Mouse (Mus musculus): ENCODE data around the gene Fam110a. TPM values are rescaled to one million over a fixed set of nuclear protein-coding genes. Genes with fewer than 3 reads are reported as not detected.
A peak's percentile ranks its signal among the peaks of the same experiment; 100 is the strongest.

The Fam110a gene
- polyA plus RNA-seq, 1 experiment: 8.9 TPM

DNA sequence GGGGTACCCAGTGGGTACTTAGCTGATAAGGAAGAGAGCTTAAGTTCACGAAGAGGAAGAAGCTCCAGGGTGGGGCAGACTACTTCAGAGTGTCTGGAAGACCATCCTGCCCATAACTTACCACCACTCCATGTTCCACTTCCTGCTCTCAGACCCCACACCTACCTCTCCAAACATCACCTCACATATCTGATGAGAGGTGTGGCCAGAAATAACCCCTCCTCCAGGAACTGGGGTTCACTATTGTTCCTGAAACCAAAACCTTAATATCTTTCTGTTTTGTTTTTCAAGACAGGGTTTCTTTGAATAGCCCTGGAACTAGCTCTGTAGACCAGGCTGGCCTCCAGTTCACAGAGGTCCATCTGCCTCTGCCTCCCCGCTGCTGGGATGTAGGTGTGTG lies 12.2 kb downstream of the Fam110a start:
- H3K4me3 ChIP-seq (replicated peaks; ENCODE audit: insufficient read depth, low read depth, low read length): no peak overlapping the region
- H3K27me3 ChIP-seq (ENCODE audit: control insufficient read depth, insufficient read depth, low read length): no peaks in the 10 kb centered on the region; the same call in 1 of the 2 replicates
- peaks cover 10% of the 10 kb centered on the region for H3K4me1 ChIP-seq (ENCODE audit: control insufficient read depth, insufficient read depth, low read length)
- DNase-seq: no peak
- WGBS: 67% methylated on average over 2 of the region's 2 CpGs
- TF ChIP-seq POLR2A (IDR thresholded peaks at IDR 0.05; ENCODE audit: borderline replicate concordance, insufficient read depth, low read length): no peak
- TF ChIP-seq CTCF (IDR thresholded peaks at IDR 0.05; ENCODE audit: borderline replicate concordance, insufficient read depth, low read depth, low read length): no peak
- H3K27ac ChIP-seq (ENCODE audit: insufficient read depth, low read length): no peak overlapping the region

- Histone ChIP-seq H3K27me3 (ENCODE audit: control insufficient read depth, insufficient read depth, low read length) (no peaks in the 10 kb centered on the region; the same call in 1 of the 2 replicates), H3K27ac (ENCODE audit: insufficient read depth, low read length) (no peak overlapping the region), H3K4me1 (ENCODE audit: control insufficient read depth, insufficient read depth, low read length) (peaks cover 10% of the 10 kb centered on the region), H3K4me3 (replicated peaks; ENCODE audit: insufficient read depth, low read depth, low read length) (no peak overlapping the region)
- WGBS: 45% methylated on average over 9 of the region's 9 CpGs
- no peak for DNase-seq
- TF ChIP-seq CTCF (IDR thresholded peaks at IDR 0.05; ENCODE audit: borderline replicate concordance, insufficient read depth, low read depth, low read length) (no peak), POLR2A (IDR thresholded peaks at IDR 0.05; ENCODE audit: borderline replicate concordance, insufficient read depth, low read length) (no peak)
Observed at GRCm38 (mm10) chr2:151967176-151967750, 12.8 kb downstream of the Fam110a start.

DNA sequence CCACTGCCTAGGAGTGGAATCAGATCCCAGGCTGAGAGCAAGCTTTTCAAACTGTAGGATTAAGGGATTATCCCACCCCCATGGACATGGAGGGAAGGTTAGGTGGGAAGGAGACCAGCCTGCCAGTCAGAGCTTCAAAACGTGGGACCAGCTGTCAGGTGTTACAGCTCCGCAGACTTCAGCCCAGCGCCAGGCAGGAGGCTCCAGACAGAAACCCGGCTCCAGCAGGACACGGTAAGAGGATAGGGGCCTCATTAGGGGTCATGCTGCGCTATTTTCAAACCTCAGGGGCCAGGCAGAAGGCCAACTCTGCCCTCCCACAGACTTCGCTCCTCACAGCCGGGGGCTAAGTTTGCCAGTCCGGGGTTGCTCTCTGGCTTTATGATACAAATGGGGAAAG lies 16.0 kb downstream of the Fam110a start:
- WGBS: 34% methylated on average over 9 of the region's 9 CpGs
- no peak overlapping the region for H3K27ac ChIP-seq (ENCODE audit: insufficient read depth, low read length)

GRCm38 (mm10) chr2:151963319-151963718 lies 16.7 kb downstream of the Fam110a start:
- 91% methylated on average over 5 of the region's 5 CpGs for WGBS
- TF ChIP-seq POLR2A (IDR thresholded peaks at IDR 0.05; ENCODE audit: borderline replicate concordance, insufficient read depth, low read length): no peak
- TF ChIP-seq CTCF (IDR thresholded peaks at IDR 0.05; ENCODE audit: borderline replicate concordance, insufficient read depth, low read depth, low read length): no peak
- DNase-seq: no peak
- Histone ChIP-seq H3K4me3 (replicated peaks; ENCODE audit: insufficient read depth, low read depth, low read length) (no peak overlapping the region), H3K27ac (ENCODE audit: insufficient read depth, low read length) (no peak overlapping the region), H3K4me1 (ENCODE audit: control insufficient read depth, insufficient read depth, low read length) (peaks cover 3% of the 10 kb centered on the region), H3K27me3 (ENCODE audit: control insufficient read depth, insufficient read depth, low read length) (no peaks in the 10 kb centered on the region; the same call in 1 of the 2 replicates)

More for the DNA sequence above, 16.0 kb downstream of the Fam110a start:
- no peak for DNase-seq
- Histone ChIP-seq H3K27me3 (ENCODE audit: control insufficient read depth, insufficient read depth, low read length) (no peaks in the 10 kb centered on the region; the same call in 1 of the 2 replicates), H3K4me1 (ENCODE audit: control insufficient read depth, insufficient read depth, low read length) (peaks cover 3% of the 10 kb centered on the region), H3K4me3 (replicated peaks; ENCODE audit: insufficient read depth, low read depth, low read length) (no peak overlapping the region)
- no peak for TF ChIP-seq POLR2A (IDR thresholded peaks at IDR 0.05; ENCODE audit: borderline replicate concordance, insufficient read depth, low read length)
- TF ChIP-seq CTCF (IDR thresholded peaks at IDR 0.05; ENCODE audit: borderline replicate concordance, insufficient read depth, low read depth, low read length): no peak

DNA sequence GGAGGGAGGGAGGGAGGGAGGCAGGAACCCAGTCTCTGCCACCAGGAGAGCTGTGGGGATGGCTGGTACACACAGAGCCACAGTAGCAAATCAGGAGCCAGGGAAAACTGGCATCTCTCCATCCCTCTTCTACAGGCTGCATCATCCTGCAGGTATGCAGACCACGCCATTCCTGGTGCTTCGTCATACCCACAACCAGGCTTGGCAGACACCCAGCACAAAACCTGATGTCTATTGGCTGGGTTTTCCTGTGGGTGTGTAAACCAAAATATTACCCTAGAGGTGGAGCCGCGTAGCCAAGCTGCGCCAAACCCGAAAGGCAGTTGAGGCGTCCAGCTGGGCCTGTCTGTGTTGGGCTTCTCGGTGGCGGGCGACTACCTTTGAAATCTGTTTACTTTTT lies 17.5 kb downstream of the Fam110a start:
- H3K4me3 ChIP-seq (replicated peaks; ENCODE audit: insufficient read depth, low read depth, low read length): peak overlapping the region; percentile 7
- peaks cover 3% of the 10 kb centered on the region for H3K4me1 ChIP-seq (ENCODE audit: control insufficient read depth, insufficient read depth, low read length)
- H3K27me3 ChIP-seq (ENCODE audit: control insufficient read depth, insufficient read depth, low read length): no peaks in the 10 kb centered on the region; the same call in 1 of the 2 replicates
- DNase-seq: peak; percentile 82 to 89
- H3K27ac ChIP-seq (ENCODE audit: insufficient read depth, low read length): no peak overlapping the region
- TF ChIP-seq CTCF (IDR thresholded peaks at IDR 0.05; ENCODE audit: borderline replicate concordance, insufficient read depth, low read depth, low read length): no peak
- no peak for TF ChIP-seq POLR2A (IDR thresholded peaks at IDR 0.05; ENCODE audit: borderline replicate concordance, insufficient read depth, low read length)
- WGBS: 15% methylated on average over 10 of the region's 10 CpGs

DNA sequence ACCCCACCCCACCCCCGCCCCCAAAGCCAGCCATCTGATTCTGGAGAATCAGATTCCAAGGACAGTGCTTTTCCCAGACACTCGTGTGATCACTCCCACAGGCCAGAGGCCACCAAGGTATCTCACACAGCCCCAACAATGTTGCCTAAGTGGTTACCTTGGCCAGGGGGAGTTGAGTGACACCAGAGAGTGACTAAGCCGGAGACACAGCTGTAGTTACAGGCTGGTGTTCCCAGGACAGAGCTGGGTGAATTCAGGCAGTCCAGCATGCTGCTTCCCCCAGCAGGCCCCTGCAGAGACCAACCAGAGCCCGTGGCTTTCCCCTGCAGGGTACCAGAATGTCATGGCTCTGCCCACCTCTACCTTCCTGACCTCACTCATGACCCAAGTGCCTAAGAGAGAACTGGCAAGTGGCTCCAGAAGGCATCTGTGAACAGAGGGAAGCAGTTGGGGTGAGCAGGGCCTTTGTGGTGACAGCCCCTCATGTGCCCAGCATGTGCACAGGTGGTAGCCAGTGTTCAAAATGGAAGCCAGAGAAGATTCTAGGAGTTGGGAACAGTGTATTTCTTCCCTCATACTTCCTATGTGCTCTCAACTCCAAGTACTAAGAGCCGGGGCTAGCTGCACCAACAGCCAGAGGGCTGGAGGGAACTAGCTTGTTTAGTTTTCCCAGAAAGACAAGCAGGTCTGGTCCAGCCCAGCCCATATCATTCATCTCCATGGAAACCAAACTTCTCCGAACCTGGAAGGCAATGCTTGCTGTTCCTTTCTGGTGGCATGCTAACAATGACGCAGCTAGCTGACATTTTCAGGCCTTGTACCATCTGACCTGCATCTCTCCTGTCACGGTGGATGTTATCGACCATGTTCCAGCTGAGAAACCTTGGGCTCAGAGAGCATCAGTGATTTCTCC lies 18.5 kb downstream of the Fam110a start:
- Histone ChIP-seq H3K4me3 (replicated peaks; ENCODE audit: insufficient read depth, low read depth, low read length) (no peak overlapping the region), H3K27ac (ENCODE audit: insufficient read depth, low read length) (no peak overlapping the region), H3K27me3 (ENCODE audit: control insufficient read depth, insufficient read depth, low read length) (no peaks in the 10 kb centered on the region; the same call in 1 of the 2 replicates), H3K4me1 (ENCODE audit: control insufficient read depth, insufficient read depth, low read length) (peaks cover 3% of the 10 kb centered on the region)
- TF ChIP-seq CTCF (IDR thresholded peaks at IDR 0.05; ENCODE audit: borderline replicate concordance, insufficient read depth, low read depth, low read length) (no peak), POLR2A (IDR thresholded peaks at IDR 0.05; ENCODE audit: borderline replicate concordance, insufficient read depth, low read length) (no peak)
- no peak for DNase-seq
- WGBS: 79% methylated on average over 9 of the region's 9 CpGs

DNA sequence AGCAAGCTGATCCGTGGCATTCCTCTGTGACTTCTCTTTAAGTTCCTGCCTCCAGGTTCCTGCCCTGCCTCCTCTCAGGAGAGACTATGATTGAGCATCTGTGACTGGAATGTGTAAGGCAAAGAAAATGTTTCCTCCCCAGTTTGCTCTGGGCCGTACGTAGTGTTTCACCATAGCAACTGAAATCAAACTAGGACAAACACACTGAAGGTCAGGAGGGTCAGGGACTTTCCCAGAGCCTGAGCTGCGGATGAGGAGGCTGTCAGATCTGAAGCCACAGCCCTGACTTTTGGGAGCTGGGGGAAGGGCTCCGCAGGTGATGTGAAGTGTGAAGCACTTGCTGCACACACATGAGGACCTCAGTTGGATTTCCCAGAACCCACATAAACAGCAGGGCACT lies 20.7 kb downstream of the Fam110a start:
- TF ChIP-seq POLR2A (IDR thresholded peaks at IDR 0.05; ENCODE audit: borderline replicate concordance, insufficient read depth, low read length): no peak
- TF ChIP-seq CTCF (IDR thresholded peaks at IDR 0.05; ENCODE audit: borderline replicate concordance, insufficient read depth, low read depth, low read length): no peak
- Histone ChIP-seq H3K27me3 (ENCODE audit: control insufficient read depth, insufficient read depth, low read length) (no peaks in the 10 kb centered on the region), H3K27ac (ENCODE audit: insufficient read depth, low read length) (no peak overlapping the region), H3K4me1 (ENCODE audit: control insufficient read depth, insufficient read depth, low read length) (peaks cover 3% of the 10 kb centered on the region), H3K4me3 (replicated peaks; ENCODE audit: insufficient read depth, low read depth, low read length) (no peak overlapping the region)
- 82% methylated on average over 5 of the region's 5 CpGs for WGBS
- no peak for DNase-seq

Measured in cerebellum, adult 2 months (tissue).